Mouse (Mus musculus) adrenal gland, postnatal 10 days (tissue): Measurements from ENCODE around the gene Zfp385b. TPM values are rescaled to one million over a fixed set of nuclear protein-coding genes. Genes with fewer than 3 reads are reported as not detected.

ENCODE experiments used
- DNase-seq: peaks from one replicate; pipeline ENCODE4 v3.0.0; 2021; ENCODE audit warnings: mixed read lengths
- long read RNA-seq, 2 experiments: library from polyadenylated mRNA; stranded (forward); transcript quantifications; one replicate each; pipeline ENCODE4 v2.0.0; 2021
- total RNA-seq, 2 experiments: library from RNA; stranded (reverse); gene quantifications; 2 replicates each; pipeline ENCODE4 v1.2.3; 2021

Gene Zfp385b
- 1 to 10 TPM; 2.4 to 2.9 TPM for total RNA-seq
- long read RNA-seq, experiment 1, partial matches to known transcripts, result 1 of 2 reads
- long read RNA-seq, experiment 1, other reads (novel, unspliced or antisense), result 1 of 2 reads
- long read RNA-seq, experiment 2, result 0 reads

- DNase-seq, result no peak
Observed at GRCm38 (mm10) chr2:77819539-77819938, at the start of gene Zfp385b. Gene Zfp385b, minus strand, starts transcription at chr2:77819639.

GRCm38 (mm10) chr2:77863934-77864333 is 44.5 kb upstream of the Zfp385b start:
- DNase-seq, result peak; percentile 2

DNA sequence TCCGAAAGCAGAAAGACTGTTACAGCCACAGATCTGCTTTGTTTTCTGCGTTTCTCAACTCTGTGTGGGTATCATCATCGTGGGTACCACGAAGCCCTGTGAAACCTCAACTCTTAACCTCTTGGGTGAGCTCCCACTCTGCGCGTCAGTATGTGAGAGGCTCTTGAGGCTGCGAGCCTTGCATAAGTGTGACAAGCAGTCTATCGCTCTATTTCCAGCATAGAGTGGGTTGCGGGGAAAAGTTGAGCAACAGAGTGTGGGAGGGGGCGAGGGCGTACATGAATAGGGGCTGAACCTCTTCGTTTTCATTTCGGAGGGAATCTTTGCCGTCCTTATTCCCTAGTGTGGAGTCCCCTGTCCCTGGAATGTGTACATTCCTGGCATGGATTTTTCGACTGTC is 44.1 kb upstream of the Zfp385b start:
- DNase-seq, result peak; percentile 2

DNA sequence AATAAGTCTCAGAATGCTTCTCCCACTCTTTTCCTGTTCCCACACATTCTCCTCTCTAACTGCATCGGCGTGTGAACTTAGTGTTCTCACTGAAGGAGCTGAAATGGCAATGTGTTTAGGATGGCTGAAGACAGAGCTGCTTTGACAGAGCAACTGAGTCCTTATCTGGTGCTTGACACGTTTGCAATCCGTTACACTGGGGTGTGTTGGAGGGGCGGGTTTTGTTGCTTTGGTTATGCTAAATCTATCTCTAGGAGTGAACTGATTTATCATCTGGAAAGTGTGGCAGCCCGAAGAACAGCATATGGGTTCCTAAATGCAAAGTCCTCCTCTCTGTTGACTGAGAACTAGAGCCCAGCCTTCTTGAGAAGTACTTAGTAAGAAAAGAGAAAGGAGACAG is 22.0 kb upstream of the Zfp385b start:
- no peak for DNase-seq

DNA sequence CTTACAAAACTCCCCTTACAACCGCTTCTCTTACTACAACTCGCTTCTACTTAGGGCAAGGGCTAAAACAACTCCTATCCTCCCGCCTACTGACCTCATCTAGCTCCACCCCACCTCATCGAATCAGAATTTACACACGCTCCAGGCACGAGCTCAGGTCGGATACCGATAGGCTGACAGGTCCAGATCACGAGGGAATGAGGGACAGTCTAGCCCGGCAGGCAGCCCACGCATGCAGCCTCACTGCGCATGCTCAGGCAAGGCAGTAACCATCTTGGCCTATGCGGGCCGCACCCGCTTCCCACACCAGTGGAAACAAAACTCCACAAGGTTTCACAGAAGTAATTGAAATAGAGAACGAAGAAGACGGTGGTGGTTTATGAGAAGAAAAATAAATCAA is 20.1 kb upstream of the Zfp385b start:
- DNase-seq, result no peak

- no peak for DNase-seq
Observed at GRCm38 (mm10) chr2:77838688-77839087, 19.2 kb upstream of the Zfp385b start.

DNA sequence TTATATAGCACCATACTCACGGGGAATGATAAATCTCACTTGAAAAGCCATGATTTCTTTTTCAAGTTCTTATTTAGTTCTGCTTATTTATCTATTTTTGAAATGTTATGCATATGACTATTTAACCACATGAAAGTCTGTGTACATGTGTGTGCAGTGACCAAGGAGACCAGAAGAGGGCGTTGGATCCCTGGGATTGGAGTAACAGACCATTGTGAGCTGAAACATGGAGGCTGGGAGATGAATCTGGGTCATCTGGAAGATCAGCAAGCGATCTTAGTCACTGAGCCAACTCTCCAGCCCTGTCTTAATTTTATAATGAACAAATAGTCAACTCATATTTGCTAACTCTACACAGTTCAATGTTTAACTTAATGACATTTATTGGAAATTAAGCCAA is 16.3 kb upstream of the Zfp385b start:
- DNase-seq, result no peak

DNA sequence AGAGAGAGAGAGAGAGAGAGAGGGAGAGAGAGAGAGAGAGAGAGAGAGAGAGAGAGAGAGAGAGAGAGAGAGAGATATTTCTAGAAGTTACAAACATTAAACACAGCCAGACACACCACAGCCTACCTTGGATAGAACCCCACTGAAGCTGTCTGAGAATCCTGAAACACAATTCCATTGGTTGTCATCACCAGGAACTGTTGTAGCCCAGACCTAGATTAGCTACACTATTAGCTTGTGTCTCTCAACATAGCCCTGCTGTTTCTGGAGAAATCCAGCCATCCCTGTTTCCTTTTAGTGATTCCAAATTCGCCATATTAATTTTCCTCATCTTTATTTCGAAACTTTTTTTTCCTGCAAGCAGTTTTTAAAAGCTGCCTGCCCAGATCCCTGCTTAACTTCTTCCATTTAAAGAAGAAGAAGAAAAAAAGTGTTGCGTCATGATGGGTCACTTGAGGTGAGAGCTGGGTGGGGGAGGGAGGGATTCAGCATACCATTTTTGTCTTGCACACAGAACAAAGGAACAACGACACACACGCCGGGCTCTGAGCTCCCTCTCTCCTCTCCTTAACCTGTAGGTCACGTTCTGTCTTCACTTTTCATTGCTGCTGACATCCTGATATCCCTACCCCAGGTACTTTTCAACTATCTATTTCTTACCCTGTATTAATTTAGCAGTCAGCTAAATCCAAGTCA is 6.8 kb upstream of the Zfp385b start:
- DNase-seq, result no peak

DNA sequence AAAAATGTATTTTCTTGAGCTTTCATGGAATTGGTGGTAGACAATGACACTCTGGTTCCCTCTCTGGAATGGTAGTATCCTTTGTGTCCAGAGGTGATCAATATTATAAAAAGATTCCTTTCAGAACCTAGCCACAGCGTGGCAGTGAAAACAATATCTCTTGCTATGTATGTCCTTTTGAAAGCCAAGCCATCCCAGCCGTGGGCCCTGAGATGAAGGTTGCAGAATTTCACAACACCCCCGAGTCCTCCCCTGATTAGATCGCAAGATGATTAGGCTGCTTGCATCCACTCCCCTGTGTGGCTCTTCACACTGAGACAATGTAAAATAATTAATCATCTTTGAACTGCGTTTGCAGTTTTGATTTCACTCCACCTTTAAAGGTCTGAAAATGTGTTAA is 3.6 kb upstream of the Zfp385b start:
- no peak for DNase-seq

GRCm38 (mm10) chr2:77817357-77817894 is 2.0 kb downstream of the Zfp385b start:
- DNase-seq, result no peak

- DNase-seq, result peak; percentile 46
Observed at GRCm38 (mm10) chr2:77816413-77817314, 2.8 kb downstream of the Zfp385b start.

DNA sequence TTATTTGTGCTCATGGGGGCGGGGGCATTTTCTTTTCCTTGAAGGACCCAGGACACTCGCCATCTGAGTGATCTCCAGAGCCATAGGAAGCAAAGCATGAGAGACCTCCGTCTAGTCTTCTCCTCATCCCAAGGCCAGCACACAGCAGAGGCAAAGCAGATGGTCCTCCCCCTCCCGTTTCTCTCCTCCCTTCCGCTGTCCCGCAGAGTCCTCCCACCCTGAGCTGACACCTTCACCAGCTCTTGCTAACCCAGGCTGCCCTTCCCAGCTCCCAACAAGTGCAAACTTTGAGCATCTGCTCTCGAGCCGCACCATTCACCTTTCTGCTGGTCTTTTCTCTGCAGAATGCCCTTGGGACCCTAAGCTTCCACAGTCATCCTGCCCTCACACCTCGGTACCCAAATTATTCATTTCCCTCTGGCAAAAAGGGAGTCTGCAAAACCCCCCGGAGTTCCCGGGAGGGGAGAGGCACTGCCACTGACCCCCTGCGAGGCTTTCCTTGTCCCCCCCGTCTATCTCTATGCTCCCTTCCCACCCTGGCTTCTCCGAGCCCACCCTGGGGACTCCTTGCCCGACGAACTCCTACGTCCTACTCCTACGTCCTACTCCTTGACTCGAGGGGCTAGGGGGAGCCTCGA is 3.5 kb downstream of the Zfp385b start:
- no peak for DNase-seq

DNA sequence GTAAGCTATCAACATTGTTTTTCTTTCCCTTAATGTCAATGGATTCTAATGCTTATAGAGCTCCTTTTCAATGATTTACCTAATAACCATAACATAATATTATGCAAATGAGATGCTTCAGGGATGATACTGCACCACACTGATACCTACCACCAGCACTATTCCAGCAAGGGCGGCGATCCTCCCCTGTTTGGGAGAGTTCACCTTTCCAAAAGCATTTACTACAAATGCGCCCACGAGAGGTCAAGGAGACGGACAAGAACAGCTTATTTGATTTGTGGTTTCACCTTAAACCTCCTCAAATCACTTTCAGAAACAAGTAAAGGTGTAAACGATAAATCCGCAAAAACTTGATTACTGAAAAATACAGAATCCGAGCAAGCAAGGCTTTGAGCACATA is 4.5 kb downstream of the Zfp385b start:
- no peak for DNase-seq

- no peak for DNase-seq
Observed at GRCm38 (mm10) chr2:77813029-77813428, 6.4 kb downstream of the Zfp385b start.

DNA sequence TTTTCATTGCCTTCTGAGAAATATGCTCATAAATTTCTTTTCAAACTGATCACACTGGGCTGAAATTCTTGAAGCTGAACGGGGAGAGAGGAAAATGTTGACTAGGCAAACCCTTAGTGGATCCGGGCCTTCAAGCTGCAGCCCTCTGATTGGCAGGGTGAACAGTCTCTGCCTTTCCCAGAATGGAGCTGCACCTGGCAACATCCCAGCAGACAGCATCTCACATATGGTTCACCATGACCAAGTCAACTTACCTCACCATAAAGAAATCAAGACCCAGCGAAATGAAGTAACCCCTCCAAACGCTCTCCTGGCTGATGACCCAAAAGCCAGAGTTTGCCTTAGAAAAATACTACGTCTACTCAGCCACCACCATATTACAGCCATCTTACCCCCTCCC is 8.7 kb downstream of the Zfp385b start:
- no peak for DNase-seq

- no peak for DNase-seq
Observed at GRCm38 (mm10) chr2:77804781-77805180, 14.7 kb downstream of the Zfp385b start.

DNA sequence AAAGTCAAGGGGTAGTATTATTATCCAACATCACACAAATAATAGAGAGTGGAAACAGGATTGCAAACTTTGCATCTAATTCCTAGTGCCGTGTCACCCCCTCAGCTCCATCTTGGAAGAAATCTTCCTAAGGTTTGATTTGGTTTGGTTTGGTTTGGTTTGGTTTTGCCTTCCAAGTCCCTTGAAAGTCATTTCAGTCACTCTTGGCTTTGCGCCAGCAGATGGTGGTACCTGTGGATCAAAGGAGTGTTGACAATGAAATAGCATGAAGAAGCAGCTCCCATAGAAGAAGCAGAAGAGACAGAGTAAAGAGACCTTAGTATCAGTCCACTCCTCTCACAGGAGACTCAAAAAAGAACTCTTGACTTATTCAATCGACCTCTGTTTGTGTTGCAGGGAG is 17.1 kb downstream of the Zfp385b start:
- DNase-seq, result no peak

GRCm38 (mm10) chr2:77801430-77801829 is 18.0 kb downstream of the Zfp385b start:
- DNase-seq, result no peak

- no peak for DNase-seq
Observed at GRCm38 (mm10) chr2:77801009-77801408, 18.4 kb downstream of the Zfp385b start.

GRCm38 (mm10) chr2:77797233-77797632 is 22.2 kb downstream of the Zfp385b start:
- no peak for DNase-seq

- DNase-seq, result peak; percentile 61
Observed at GRCm38 (mm10) chr2:77795859-77796552, 23.4 kb downstream of the Zfp385b start.

DNA sequence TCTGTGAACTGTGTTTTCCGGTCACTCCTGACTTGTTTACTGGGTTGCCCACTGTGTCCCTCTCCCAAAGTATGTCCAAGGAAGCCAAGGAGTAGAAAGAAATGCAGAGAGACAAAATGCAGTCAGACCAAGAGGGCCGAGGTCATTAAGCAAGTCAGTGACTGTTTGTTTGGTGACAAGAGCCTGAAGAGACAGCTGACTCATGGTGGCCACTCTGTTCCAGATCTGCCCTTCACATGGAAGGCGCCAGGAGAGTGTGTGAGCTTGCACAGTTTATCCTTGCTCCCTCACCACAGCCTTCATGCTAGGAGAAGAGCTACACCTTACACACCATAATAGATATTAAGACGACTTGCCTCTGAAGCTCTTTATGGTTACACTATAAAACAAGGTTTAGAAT is 28.6 kb downstream of the Zfp385b start:
- no peak for DNase-seq
